Mouse (Mus musculus) limb, embryonic 13.5 days (tissue): ENCODE data around the gene Kcnj6. TPM values are rescaled to one million over a fixed set of nuclear protein-coding genes. Genes with fewer than 3 reads are reported as not detected.

ENCODE experiments used
- ATAC-seq: fragments of 200-750 bp; cut with Nextera tagmentation; 2 replicates; pipeline ENCODE4 v1.8.0; 2017; ENCODE audit warnings: low read depth, moderate number of reproducible peaks, moderate TSS enrichment; ENCODE audit not compliant: low FRiP score
- H3K27ac ChIP-seq: fragments of 300-500 bp; sonication (generic); 2 replicates; pipeline ENCODE4 v1.5.1; 2015; ENCODE audit warnings: inconsistent platforms, mild to moderate bottlenecking, moderate library complexity
- H3K27me3 ChIP-seq: fragments of 300-500 bp; sonication (generic); 2 replicates; pipeline ENCODE4 v1.6.1; 2015; ENCODE audit warnings: mild to moderate bottlenecking, inconsistent platforms
- H3K36me3 ChIP-seq: fragments of 300-500 bp; sonication (generic); 2 replicates; pipeline ENCODE4 v1.6.1; 2015; ENCODE audit warnings: inconsistent platforms, mild to moderate bottlenecking, moderate library complexity
- H3K4me1 ChIP-seq: fragments of 300-500 bp; sonication (generic); 2 replicates; pipeline ENCODE4 v1.6.1; 2015; ENCODE audit warnings: inconsistent platforms
- H3K4me2 ChIP-seq: fragments of 300-500 bp; sonication (generic); replicated peaks from 2 replicates; pipeline ENCODE4 v1.6.1; 2015; ENCODE audit warnings: inconsistent platforms, mild to moderate bottlenecking, moderate library complexity
- H3K4me3 ChIP-seq: fragments of 300-500 bp; sonication (generic); 2 replicates; pipeline ENCODE4 v1.5.1; 2015; ENCODE audit warnings: moderate library complexity, mild to moderate bottlenecking, inconsistent platforms
- H3K9ac ChIP-seq: fragments of 300-500 bp; sonication (generic); 2 replicates; pipeline ENCODE4 v1.6.1; 2015; ENCODE audit warnings: mild to moderate bottlenecking, inconsistent platforms
- H3K9me3 ChIP-seq: fragments of 300-500 bp; sonication (generic); 2 replicates; pipeline ENCODE4 v1.6.1; 2016; ENCODE audit warnings: inconsistent platforms
- WGBS: fragments of 180-500 bp; shearing (Covaris S2); methylation state at CpG from one replicate; pipeline ENCODE4 v1.1.7; 2015; 5-methylcytosine and 5-hydroxymethylcytosine counted together
- polyA plus RNA-seq: library from polyadenylated mRNA; unstranded; fragments of >200 nt; fragmentation: Nextera tagmentation; extraction: Ambion mirVana; gene quantifications from 2 replicates; pipeline ENCODE4 v1.2.1, GENCODE M21; 2015

Gene Kcnj6
- not detected in 2 replicates for polyA plus RNA-seq

DNA sequence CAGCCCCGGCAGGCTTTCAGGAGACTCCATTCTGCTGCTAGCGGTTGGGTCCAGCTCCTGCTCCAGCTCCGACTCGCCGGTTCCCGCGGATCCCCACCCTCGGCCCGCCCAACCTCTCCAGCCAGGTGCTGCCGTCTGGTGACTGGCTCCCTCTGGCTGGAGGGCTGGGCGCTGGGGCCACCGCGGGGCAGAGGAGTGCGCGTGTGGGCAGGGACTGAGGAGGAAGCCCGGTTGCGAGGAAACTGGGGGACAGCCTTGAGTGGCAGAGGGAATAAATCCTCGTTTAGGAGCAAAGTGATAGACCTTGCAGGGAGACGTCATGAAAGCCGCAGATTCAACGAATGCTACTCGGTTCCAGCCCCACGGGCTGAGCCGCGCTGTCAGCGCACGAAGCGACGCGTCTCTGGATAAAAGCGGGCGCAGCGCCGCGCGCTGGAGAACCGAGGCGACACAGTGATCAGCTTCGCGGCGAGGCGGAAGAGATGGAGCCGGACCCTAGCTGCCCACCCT, at the start of gene Kcnj6:
TSS of gene Kcnj6 (minus strand) at position 362 of the 510 bp plus-strand sequence.
- WGBS = under 1% methylated on average over 43 of the region's 43 CpGs

DNA sequence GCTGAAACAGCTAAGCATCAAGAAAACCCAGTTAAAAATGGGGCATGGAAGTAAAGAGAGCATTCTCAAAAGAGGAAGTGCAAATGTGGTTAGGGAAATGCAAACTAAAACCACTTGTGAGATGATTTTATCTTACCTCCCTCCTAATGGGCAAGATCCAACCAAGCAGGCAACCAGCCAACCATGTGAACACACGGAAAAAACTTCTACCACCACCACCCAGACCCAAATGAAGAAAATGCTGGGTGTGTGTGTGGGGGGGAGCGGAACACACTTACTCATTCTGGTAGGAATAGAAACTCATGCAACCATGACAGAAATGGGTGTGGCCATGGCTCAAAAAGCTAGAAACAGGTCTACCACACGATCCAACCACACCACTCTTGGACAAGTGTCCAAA, 12.4 kb upstream of the Kcnj6 start:
- H3K4me3 ChIP-seq = no peak overlapping the region
- no peaks in the 10 kb centered on the region for H3K4me1 ChIP-seq
- no peak overlapping the region for H3K27ac ChIP-seq
- no peaks in the 10 kb centered on the region for H3K36me3 ChIP-seq
- no peak overlapping the region for H3K9ac ChIP-seq
- ATAC-seq = no peak
- 81% methylated on average over 3 of the region's 3 CpGs for WGBS
- no peak overlapping the region for H3K4me2 ChIP-seq
- H3K27me3 ChIP-seq = no peaks in the 10 kb centered on the region
- no peaks in the 10 kb centered on the region for H3K9me3 ChIP-seq

More for the DNA sequence above, at the start of gene Kcnj6:
- Histone ChIP-seq H3K27ac (no peak within 1 kb of the TSS), H3K9me3 (no peaks in the 10 kb centered on the region), H3K4me1 (peaks cover 6% of the 10 kb centered on the region; the same call in 1 of the 2 replicates), H3K36me3 (no peaks in the 10 kb centered on the region), H3K27me3 (peaks cover 56% of the 10 kb centered on the region), H3K9ac (no peak within 1 kb of the TSS), H3K4me2 (peak within 1 kb of the TSS; percentile 50), H3K4me3 (peak within 1 kb of the TSS; percentile 19)
- ATAC-seq = no peak

DNA sequence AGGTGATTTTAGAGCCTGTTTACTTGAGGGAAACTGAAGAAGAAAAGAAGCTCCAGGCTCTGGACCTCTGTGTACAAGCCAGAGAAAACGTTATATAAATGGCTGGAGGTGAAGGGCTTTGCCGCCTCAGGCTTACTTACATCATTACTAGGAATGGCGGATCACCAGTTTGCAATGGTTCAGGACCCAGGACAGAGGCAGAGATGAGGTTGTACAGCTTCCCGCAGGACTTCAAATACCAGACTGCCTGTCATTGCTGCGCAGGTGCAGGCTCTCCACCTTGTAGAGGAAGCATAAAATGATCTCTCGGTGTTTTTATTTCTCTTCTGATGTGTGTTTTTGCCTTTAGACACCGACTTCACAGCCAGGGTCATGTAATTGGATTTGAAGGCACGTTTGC, 7.1 kb upstream of the Kcnj6 start:
- Histone ChIP-seq H3K27ac (no peak overlapping the region), H3K27me3 (peaks cover 5% of the 10 kb centered on the region), H3K9ac (no peak overlapping the region), H3K9me3 (no peaks in the 10 kb centered on the region), H3K4me3 (no peak overlapping the region), H3K4me1 (no peaks in the 10 kb centered on the region), H3K36me3 (no peaks in the 10 kb centered on the region), H3K4me2 (no peak overlapping the region)
- ATAC-seq = no peak
- WGBS = 34% methylated on average over 8 of the region's 8 CpGs

DNA sequence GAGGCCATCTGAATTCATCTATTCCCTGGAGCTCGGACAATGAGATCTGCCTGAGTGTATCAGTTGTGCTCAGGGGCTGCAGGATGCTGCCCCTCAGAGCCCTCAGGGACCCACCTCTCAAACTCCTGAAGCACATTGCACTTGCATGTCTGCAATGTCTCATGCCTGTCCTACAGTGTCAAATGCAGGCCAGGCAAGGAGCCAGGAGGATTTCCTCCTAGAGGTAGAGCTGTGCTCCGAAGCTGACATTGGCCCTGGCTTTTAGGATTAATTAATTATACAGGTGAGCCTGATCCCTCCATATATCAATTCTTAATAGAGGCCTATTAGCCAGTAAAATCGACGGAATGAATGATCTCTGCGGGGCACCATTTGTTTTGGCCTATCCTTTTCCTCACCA, 2.0 kb upstream of the Kcnj6 start:
- ATAC-seq = no peak
- peaks cover 6% of the 10 kb centered on the region; the same call in 1 of the 2 replicates for H3K4me1 ChIP-seq
- 61% methylated on average over 5 of the region's 5 CpGs for WGBS

DNA sequence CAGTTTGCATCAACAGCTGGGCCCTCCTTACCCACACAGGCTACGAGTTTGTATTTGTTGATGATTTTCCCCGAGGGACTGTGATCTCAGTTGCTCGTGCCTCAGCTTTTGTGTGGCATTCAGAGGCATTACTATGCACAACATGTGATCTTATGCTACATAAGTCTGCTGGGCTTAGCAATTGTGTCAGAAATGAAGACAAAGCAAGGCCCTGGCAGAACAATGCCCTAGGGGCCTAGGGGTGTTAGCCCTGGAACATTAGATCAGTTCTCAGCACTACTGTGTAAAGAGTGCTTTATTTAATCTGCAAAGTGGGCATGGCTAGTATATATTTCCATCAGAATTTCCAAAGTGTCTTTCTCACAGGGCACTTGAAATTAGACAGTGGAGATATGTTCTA, 1.5 kb upstream of the Kcnj6 start:
- no peaks in the 10 kb centered on the region for H3K36me3 ChIP-seq
- no peak overlapping the region for H3K27ac ChIP-seq
- H3K4me2 ChIP-seq = no peak overlapping the region
- H3K4me1 ChIP-seq = peaks cover 6% of the 10 kb centered on the region; the same call in 1 of the 2 replicates
- WGBS = 60% methylated on average over 3 of the region's 3 CpGs
- H3K4me3 ChIP-seq = no peak overlapping the region
- H3K27me3 ChIP-seq = peaks cover 56% of the 10 kb centered on the region
- no peak overlapping the region for H3K9ac ChIP-seq
- H3K9me3 ChIP-seq = no peaks in the 10 kb centered on the region
- ATAC-seq = no peak

More for the DNA sequence above, 2.0 kb upstream of the Kcnj6 start:
- Histone ChIP-seq H3K4me3 (no peak overlapping the region), H3K9me3 (no peaks in the 10 kb centered on the region), H3K27me3 (peaks cover 54% of the 10 kb centered on the region), H3K9ac (no peak overlapping the region), H3K36me3 (no peaks in the 10 kb centered on the region), H3K27ac (no peak overlapping the region), H3K4me2 (no peak overlapping the region)

DNA sequence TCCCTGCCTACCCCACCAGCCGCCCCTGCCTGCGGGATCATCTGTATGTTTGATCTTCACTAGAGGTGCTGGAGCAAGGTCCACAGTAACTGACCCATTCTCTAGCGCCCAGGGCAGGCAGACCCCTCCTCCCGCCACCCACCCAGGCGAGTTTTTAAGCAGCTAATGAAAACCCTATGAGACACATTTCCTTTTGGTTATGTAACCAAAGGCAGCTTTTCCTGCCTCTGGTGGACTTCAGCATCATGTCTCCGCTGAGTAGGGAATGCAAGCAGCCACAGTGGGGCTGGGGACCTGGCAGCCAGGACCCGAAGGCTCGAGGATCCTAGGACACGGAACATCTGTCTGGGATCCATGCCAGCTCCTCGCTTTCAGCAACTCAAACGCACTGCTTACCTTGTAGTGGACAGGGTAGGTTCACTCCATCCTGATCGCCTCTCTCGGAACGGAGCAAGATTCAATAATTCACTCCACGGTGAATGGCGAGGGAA, 665 bp downstream of the Kcnj6 start:
- Histone ChIP-seq H3K4me2 (peak overlapping the region; percentile 50), H3K27me3 (peaks cover 56% of the 10 kb centered on the region), H3K36me3 (no peaks in the 10 kb centered on the region), H3K9me3 (no peaks in the 10 kb centered on the region), H3K4me1 (peaks cover 6% of the 10 kb centered on the region; the same call in 1 of the 2 replicates), H3K9ac (no peak overlapping the region), H3K4me3 (no peak overlapping the region), H3K27ac (no peak overlapping the region)
- WGBS = 12% methylated on average over 16 of the region's 16 CpGs
- no peak for ATAC-seq

DNA sequence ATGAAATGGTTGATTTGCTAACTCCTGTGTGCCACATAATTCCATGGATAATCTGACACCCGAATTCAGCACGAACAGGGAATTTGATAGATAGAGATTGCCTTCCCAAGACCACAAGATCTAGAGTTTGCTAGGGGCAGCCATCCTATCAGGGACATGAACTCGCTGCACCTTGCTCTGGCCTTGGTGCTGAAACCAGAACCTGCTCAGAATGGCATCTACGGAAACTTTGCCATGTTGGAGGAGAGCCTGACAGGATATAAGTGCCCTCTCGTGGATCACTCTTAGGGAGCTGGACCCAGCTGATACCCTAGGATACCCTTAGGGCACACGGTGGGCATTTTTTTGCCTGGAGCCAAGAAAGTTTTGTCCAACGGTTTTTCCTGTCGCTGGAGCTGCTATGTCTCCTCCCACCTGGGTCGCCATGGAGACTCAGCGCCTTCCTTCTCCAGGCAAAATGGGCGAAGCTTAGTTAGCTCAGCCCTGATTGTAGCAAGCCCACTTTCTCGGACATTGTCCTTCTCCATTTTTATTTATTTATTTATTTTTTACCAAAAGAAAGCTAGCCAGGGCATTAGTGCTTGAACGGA, 1.9 kb downstream of the Kcnj6 start:
- 14% methylated on average over 13 of the region's 13 CpGs for WGBS
- Histone ChIP-seq H3K9ac (no peak overlapping the region), H3K27me3 (peaks cover 56% of the 10 kb centered on the region), H3K4me3 (no peak overlapping the region), H3K27ac (no peak overlapping the region), H3K9me3 (no peaks in the 10 kb centered on the region), H3K4me1 (peaks cover 6% of the 10 kb centered on the region; the same call in 1 of the 2 replicates), H3K4me2 (no peak overlapping the region), H3K36me3 (no peaks in the 10 kb centered on the region)
- ATAC-seq = no peak

DNA sequence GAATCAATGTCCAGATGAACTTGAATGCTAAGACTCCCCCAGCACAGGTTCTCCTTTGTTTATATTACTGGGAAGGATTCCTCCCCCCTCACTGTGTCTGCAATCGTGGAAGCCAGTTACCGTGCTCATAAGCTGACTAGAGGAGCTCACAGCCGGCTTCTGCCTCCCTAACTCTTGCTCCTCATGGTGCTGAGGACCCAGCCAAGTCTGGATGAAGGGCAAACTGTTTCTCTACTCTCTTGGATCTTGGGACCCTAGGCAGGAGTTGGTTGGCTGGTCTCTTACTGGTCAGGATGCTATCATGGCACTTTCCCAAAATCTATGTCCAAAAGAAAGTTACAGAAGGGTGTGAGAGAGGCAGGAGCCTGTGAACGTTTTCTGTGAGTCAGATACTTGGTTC, 2.6 kb downstream of the Kcnj6 start:
- H3K27me3 ChIP-seq = peaks cover 55% of the 10 kb centered on the region
- no peak for ATAC-seq
- whole genome bisulfite sequencing = 52% methylated on average over 4 of the region's 4 CpGs
- no peak overlapping the region for H3K27ac ChIP-seq
- H3K4me3 ChIP-seq = no peak overlapping the region
- H3K36me3 ChIP-seq = no peaks in the 10 kb centered on the region
- H3K4me2 ChIP-seq = no peak overlapping the region
- H3K9ac ChIP-seq = no peak overlapping the region
- no peaks in the 10 kb centered on the region for H3K9me3 ChIP-seq
- H3K4me1 ChIP-seq = peaks cover 6% of the 10 kb centered on the region; the same call in 1 of the 2 replicates

DNA sequence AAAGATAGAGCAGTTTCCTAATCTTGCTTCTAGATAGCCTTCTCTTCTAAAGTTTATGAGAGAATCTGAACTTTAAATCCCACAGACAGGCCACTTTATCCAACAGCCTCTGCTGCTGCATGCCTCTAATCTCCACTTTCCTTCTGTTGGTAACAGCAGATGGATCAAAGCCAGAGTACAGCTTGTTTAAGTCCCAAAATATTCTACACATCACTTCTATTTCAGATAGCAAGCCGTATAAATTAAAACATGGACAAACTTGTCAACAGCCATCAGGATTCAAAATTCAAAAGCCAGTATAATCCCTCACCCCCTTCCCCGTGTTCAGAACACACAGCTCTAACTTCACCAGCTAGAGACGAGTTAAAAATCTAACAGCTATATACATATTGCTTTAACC, 3.4 kb downstream of the Kcnj6 start:
- no peak overlapping the region for H3K27ac ChIP-seq
- no peak overlapping the region for H3K4me3 ChIP-seq
- peaks cover 6% of the 10 kb centered on the region; the same call in 1 of the 2 replicates for H3K4me1 ChIP-seq
- peaks cover 47% of the 10 kb centered on the region for H3K27me3 ChIP-seq
- no peaks in the 10 kb centered on the region for H3K9me3 ChIP-seq
- no peak overlapping the region for H3K9ac ChIP-seq
- no peak for ATAC-seq
- H3K36me3 ChIP-seq = no peaks in the 10 kb centered on the region
- no peak overlapping the region for H3K4me2 ChIP-seq
- 67% methylated on average over 3 of the region's 3 CpGs for WGBS

DNA sequence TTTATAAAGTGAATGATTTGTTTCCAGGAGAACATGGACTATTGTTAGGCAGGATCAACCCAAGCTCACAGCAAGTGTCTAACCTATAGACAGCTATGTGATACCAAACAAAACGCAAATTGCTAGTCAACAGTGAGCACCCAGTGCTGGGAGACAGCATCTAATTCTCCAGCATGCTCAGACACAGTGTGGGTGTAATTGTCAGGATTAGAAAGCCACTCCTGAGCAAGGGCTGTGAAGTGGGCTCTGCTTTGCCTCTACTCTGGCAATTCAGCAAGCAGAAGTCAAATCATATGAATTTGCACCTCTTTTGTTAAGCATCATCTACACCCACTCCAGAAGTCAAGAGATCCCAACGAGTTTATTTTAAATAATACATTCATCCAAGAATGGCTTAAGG, 7.4 kb downstream of the Kcnj6 start:
- no peaks in the 10 kb centered on the region for H3K36me3 ChIP-seq
- 77% methylated on average over 2 of the region's 2 CpGs for WGBS
- H3K4me1 ChIP-seq = no peaks in the 10 kb centered on the region
- no peak overlapping the region for H3K4me2 ChIP-seq
- no peak overlapping the region for H3K4me3 ChIP-seq
- peaks cover 8% of the 10 kb centered on the region; the same call in 1 of the 2 replicates for H3K27me3 ChIP-seq
- H3K27ac ChIP-seq = no peak overlapping the region
- peaks cover 5% of the 10 kb centered on the region; the same call in 1 of the 2 replicates for H3K9me3 ChIP-seq
- ATAC-seq = no peak
- H3K9ac ChIP-seq = no peak overlapping the region

DNA sequence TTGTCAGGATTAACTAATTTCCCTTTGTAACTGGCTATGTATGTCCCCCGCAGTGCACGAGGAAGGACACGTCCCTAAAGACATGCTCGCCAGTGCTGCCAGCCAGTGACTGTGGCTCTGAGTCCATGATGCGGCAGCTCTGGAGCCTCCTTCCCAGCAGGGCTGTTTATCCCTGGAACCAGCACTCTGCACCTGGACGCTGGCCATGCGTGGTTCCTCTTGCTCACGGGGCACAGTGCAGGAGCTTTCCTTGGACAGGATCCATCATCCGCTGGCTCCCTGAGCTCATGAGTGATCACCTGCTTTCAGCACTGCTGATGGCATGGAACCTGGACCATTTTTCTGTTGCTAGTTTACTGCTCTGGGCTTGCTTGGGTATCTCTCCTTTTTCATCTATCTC, 10.8 kb downstream of the Kcnj6 start:
- ATAC-seq = no peak
- Histone ChIP-seq H3K9ac (no peak overlapping the region), H3K4me2 (no peak overlapping the region), H3K27me3 (no peaks in the 10 kb centered on the region), H3K9me3 (peaks cover 5% of the 10 kb centered on the region; the same call in 1 of the 2 replicates), H3K4me3 (no peak overlapping the region), H3K36me3 (no peaks in the 10 kb centered on the region), H3K27ac (no peak overlapping the region), H3K4me1 (no peaks in the 10 kb centered on the region)
- 74% methylated on average over 9 of the region's 9 CpGs for WGBS

DNA sequence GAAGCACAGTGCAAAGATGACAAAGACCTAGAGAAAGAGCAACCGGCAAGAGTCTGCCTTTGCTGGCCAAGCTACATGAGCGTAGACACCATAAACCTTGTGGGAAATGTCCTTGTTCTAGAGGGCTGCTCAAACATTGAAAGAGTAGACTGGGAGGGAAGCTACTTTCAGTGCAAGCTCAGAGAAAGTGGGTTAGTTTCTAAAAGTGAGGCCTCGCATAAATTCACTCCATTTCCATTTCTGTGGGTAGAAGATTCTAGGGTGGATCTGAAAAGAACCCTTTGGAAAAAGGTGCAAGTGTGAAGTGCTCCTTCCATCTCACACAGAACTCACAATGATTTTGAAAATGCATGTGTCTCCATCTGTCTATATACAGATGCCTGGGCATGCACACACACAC, 13.2 kb downstream of the Kcnj6 start:
- H3K27me3 ChIP-seq = no peaks in the 10 kb centered on the region
- 93% methylated on average over 3 of the region's 3 CpGs for WGBS
- H3K4me1 ChIP-seq = no peaks in the 10 kb centered on the region
- H3K9ac ChIP-seq = no peak overlapping the region
- no peak overlapping the region for H3K27ac ChIP-seq
- peaks cover 5% of the 10 kb centered on the region; the same call in 1 of the 2 replicates for H3K9me3 ChIP-seq
- no peak overlapping the region for H3K4me2 ChIP-seq
- ATAC-seq = no peak
- H3K4me3 ChIP-seq = no peak overlapping the region
- H3K36me3 ChIP-seq = no peaks in the 10 kb centered on the region
